Mouse (Mus musculus): ENCODE results near the gene Bmp6.
A peak's percentile ranks its signal among the peaks of the same experiment; 100 is the strongest.

Gene Bmp6

GRCm38 (mm10) chr13:38429671-38430070 lies 84.8 kb downstream of the Bmp6 start:
- DNase-seq (ENCODE audit: low spot score in 2 of 2): no peak

DNA sequence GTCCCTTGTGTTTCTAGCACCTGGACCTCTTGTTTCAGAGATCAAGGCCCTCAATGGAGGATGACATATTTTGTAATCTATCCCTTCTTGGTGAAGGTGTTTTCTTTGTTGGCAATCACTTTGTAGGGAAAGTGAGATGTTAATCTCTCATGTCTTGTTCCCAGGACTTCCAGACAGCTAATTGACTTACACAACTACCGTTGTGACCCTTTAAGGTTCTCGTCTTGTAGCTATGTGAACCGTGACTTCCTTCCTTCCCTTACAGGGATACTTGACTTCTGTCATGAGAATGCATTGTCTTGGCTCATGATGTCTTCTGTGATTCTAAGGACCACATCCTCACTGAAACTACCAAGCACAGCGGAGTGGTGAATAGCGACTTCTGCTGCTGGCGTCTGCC lies 85.2 kb downstream of the Bmp6 start:
- DNase-seq (ENCODE audit: low spot score in 2 of 2): no peak

DNA sequence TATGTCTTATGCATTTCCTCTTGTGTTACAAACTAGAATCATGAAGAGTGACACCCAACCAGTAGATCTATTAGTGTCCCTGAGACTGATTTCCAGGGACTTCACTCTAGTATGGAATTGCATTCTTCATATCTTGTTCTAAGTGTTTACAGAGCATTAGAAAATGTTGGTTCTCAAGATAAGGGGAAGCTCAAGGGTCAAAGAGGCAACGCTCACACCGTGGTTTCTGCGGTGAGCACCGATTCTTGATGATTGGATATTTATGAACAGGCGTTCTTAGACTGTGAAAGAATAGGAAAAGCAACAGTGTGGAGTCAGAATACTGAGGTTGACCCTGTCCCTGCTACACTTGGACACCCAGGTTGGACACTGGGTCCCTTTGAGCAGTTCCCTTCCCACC lies 89.9 kb downstream of the Bmp6 start:
- DNase-seq (ENCODE audit: low spot score in 2 of 2): no peak

DNA sequence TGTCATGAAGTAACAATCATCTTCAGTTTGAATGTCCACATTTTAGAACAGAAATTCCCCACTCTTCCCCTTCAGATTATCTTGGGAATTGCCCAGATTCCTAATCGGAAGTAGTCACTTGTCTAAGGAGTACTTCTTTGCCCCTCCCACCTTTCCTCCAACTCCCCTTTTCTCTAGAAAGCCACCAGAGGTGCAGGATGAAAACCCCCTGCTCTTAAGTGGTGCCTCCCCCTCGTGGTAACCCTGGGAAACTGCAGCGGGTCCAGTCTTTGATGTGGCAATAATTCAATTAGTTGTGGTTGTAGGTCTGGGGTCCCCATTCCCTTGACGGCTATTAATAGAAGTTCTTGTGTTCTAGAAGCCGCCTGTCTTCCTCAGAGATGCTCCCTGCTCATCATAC lies 93.0 kb downstream of the Bmp6 start:
- DNase-seq (ENCODE audit: low spot score in 2 of 2): peak in 1 of 2 experiments; percentile 18

GRCm38 (mm10) chr13:38440240-38440639 lies 95.3 kb downstream of the Bmp6 start:
- DNase-seq (ENCODE audit: low spot score in 2 of 2): no peak

DNA sequence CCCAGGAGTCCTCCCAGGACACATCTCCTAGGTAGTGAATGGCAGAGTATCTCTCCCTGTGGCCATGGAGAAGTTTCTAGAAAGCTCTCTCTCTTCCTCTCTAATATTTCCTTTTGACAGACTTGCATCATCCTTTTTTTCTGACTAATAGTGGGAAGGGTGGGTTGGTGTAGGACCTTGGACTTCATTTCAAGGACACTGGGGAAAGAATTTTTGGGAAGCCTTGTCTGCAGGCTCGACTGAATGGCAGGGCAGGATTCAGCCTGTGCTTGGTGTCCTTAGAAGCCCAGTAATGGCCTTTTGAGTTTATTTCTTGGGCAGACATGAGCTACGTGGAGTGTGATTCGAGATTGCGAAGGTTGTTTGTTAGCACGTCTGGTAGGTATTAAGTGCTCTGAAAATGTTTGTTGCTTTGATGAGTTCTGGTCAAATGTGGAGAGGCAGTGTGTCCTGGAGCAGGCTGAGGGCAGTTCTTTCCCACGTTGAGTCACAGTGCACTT lies 103.7 kb downstream of the Bmp6 start:
- DNase-seq (ENCODE audit: low spot score in 2 of 2): no peak

GRCm38 (mm10) chr13:38450051-38450971 lies 105.4 kb downstream of the Bmp6 start:
- no peak for DNase-seq (ENCODE audit: low spot score in 2 of 2)

DNA sequence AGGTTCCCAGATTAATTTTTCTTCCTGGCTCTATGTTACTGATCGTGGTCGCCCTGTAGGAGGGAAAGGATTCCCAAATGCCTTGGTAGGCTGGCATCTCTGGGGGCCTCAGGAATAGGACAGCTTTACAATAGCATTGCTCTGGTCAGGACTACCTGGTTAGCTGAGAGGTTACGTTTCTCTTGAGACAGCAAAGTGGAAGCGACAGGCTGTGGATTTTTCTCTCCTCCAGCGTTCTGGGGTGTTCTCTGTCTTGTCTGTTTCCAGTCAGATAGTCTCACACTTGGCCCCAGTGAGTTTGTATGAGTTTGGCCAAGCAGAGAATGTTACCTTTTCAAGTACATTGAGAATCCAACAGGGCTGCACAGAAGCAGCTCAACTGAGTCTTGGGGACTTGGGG lies 106.5 kb downstream of the Bmp6 start:
- no peak for DNase-seq (ENCODE audit: low spot score in 2 of 2)

DNA sequence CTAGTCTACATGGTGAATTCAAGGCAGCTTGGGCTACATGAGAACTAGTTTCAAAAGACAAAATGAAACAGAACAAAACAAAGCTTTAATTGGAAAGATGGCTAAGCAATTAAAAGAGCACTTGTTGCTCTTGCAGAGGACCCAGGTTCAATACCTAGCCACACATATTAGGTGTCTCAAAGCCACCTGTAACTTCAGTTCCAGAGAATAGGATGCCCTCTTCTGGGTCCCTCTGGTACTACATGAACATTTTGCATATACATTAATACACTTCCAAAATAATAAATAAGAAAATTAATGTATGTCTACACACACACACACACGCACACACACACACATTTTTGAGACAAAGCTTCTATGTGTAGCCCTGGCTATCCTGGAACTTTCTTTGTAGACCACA lies 118.5 kb downstream of the Bmp6 start:
- DNase-seq (ENCODE audit: low spot score in 2 of 2): no peak

GRCm38 (mm10) chr13:38470882-38471281 lies 126.0 kb downstream of the Bmp6 start:
- no peak for DNase-seq (ENCODE audit: low spot score in 2 of 2)

DNA sequence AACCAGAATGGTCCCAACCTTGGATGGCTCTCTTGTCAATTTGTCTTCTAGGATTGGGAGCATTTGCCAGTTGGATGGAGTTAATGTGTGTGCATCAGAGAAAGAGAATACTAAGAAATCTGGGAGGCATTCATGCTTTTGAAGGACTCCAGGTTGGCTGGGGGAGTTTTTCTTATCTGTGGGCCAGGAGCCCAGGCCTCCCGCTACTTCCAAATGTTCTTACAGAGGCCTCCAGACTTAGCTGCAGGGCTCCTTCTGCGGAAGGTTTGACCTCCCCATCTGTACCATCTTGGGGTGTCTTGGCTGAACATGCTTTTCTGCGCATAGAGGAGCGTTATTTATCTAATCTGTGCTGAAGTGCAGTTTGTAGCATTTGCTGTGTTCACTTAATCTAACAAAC lies 127.7 kb downstream of the Bmp6 start:
- no peak for DNase-seq (ENCODE audit: low spot score in 2 of 2)

- DNase-seq (ENCODE audit: low spot score in 2 of 2): no peak
Measured at GRCm38 (mm10) chr13:38473497-38473896, 128.6 kb downstream of the Bmp6 start.

DNA sequence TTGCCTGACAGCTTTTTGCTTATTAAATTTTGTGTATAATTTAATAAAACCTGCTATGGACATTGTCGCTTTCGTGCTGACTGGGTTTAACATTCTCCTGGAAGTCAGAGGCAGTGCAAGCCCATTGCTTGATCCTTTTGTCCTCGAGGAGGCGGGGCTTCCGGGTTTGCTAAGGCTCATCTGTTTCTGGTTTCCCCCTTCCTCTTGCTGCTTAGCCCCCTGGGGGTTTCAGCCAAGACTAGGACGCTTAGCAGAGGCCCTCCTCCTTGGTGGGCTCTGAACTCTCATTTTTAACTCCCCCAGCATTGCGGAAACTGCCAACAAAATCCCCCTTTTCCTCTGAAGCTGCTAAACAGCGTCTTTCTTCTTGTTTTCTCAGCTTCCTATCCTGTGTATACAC lies 132.0 kb downstream of the Bmp6 start:
- no peak for DNase-seq (ENCODE audit: low spot score in 2 of 2)

DNA sequence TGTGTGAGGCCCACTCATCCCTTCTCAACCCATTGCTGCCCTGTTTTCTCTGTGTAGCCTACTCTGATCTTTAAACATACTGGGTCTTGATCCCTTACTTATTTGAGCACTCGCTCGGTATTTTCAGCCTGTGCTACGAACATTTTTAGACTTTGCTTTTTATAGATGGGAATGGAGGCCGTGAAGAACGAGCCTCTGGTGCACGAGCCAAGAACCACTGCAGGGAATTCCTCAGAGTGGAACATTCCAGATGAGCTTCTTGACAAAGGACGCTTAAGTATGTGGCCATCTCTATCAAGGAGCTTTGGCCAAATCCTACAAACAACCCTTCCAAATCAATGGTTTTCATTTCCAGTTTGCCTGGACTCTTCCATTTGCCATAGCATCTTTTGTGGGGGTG lies 136.1 kb downstream of the Bmp6 start:
- no peak for DNase-seq (ENCODE audit: low spot score in 2 of 2)

DNA sequence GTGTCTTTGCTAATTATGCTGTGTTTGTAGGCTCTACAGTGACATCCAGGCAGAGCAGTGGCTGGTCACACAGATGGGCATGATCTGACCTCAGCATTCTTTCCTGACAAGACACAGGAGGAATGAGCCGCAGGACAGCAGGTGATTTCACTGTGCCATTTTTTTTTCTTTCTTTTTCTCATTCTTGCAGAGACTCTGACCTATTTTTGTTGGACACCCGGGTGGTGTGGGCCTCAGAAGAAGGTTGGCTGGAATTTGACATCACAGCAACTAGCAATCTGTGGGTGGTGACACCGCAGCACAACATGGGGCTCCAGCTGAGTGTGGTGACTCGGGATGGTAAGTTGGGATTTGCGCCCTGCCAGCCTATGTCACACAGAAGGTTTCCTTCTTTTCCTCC lies 139.8 kb downstream of the Bmp6 start:
- no peak for DNase-seq (ENCODE audit: low spot score in 2 of 2)

GRCm38 (mm10) chr13:38486767-38487166 lies 141.9 kb downstream of the Bmp6 start:
- no peak for DNase-seq (ENCODE audit: low spot score in 2 of 2)

DNA sequence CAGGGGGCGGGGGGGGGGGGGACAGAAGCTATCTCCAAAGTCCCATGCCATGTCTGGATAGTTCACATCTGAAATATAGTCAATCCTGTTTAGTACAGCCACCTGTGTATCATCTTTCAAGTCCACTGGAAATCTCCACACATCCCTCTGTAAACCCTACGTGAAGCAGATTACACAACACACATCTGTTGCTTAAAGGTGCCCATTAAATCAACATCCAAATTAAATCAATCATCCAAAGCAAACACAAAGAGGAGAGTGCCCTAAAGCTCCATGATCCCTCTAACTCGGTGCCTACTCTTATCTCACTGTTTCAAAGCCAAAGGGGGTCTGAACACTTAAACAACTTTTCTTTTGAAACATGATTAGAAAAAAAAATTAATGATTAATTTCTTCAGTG lies 151.8 kb downstream of the Bmp6 start:
- no peak for DNase-seq (ENCODE audit: low spot score in 2 of 2)

- DNase-seq (ENCODE audit: low spot score in 2 of 2): no peak
Measured at GRCm38 (mm10) chr13:38501314-38501713, 156.4 kb downstream of the Bmp6 start.

DNA sequence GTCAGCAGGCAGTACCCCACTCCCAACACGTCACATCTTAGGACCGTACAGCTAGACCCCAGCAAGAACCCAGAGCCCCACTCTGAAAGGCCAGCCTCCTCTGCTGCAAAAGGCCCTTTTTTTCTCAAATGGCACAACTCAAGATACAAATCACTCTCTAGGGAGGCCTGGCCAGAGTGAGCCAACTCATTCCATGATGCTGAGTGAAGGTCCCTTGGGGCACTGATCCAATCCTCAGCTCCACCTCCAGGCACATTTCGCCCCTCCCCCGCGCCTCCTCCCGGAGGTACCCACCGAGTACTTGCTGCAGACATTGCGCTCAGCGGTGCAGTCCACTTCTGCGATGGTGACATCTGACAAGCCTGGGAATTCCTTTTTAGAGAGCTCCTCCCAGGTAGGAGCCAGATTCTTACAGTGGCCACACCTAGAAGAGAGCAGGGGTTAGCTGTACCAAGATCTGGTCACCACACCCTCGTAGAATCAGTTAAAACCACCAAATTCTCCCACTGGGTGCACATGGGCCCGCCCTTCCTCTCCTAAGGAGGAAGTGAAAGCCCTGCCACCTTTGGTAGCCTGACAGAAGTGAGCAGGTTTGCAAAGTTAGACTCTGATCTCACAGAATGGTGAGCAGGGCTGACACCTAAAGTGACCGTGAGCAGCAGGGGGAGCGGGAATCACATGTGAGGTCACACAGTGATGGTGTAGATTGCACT lies 158.4 kb downstream of the Bmp6 start:
- DNase-seq (ENCODE audit: low spot score in 2 of 2): peak in 1 of 2 experiments; percentile 37

GRCm38 (mm10) chr13:38506320-38506719 lies 161.4 kb downstream of the Bmp6 start:
- DNase-seq (ENCODE audit: low spot score in 2 of 2): peak in 1 of 2 experiments; percentile 34

GRCm38 (mm10) chr13:38506936-38507335 lies 162.0 kb downstream of the Bmp6 start:
- DNase-seq (ENCODE audit: low spot score in 2 of 2): no peak

GRCm38 (mm10) chr13:38509681-38510341 lies 164.9 kb downstream of the Bmp6 start:
- no peak for DNase-seq (ENCODE audit: low spot score in 2 of 2)
